Mouse (Mus musculus): ENCODE measurements at regions not wholly inside any gene's neighbourhood (a gene's known extent, or its start where the extent isn't known, plus 50 kb on each side); places are given as distances from the start of the nearest gene placed in this dataset.
"Not testable (repeated sequence)": the region's sequence is repeated elsewhere in the genome, so short reads cannot be mapped to it uniquely, and the experiment has no call there.

DNA sequence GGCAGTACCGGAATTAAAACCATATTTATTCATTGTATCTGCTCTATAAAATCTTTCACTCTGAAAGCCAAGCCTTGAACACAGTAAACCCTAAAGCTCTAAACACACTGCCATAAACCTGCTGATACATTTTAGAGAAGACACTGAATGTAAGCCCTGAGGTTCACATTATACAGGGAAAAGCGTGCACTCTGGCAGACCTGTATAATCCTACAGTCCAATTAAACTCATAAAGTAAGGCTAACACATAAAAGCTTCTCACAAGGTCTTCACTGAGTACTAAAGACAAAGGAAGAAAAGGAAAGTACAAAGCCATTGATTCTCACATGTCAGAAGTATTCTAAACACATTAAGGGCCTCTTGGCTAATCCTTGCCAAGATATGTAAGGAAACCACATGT lies 302.8 kb downstream of the Cylc2 start:
- DNase-seq (ENCODE audit: low spot score in 2 of 2) = no peak

DNA sequence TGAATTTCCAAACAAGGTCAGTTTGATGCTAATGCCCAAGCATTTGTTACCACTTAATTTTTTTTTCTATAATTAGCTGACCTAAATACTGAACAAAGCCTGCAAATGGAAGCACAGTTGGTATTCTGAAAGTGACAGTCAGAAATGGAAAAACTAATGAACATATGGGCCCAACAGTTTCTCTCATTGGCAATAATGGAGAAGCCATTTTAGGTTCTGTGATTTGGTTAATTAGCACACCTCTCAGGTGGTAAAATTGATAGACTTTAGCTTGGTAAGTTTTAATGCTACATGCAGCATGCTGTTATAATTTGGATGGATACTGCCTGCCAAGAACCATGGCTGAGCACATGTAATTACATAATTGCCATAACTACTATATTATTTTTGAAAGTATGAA lies 303.3 kb downstream of the Cylc2 start:
- no peak for DNase-seq (ENCODE audit: low spot score in 2 of 2)

DNA sequence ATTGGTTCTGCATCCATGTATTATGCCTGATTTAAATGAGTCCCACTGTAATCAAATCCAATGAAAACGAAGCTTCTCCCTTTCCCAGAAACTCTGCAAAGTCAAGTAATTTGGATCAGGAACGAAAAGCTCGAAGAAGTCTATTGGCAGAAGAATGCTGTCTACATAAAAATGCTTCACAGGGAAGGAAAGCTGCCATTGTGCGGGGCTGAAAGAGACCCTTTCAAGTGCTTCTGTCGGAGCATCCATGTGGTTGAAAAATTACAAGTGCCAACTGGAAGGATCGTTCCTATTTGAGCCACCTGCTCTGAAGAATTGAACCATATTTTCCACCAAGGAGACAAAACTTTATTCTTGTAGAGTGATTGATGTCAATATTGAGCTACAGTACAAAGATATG lies 328.9 kb downstream of the Cylc2 start:
- no peak for DNase-seq (ENCODE audit: low spot score in 2 of 2)

DNA sequence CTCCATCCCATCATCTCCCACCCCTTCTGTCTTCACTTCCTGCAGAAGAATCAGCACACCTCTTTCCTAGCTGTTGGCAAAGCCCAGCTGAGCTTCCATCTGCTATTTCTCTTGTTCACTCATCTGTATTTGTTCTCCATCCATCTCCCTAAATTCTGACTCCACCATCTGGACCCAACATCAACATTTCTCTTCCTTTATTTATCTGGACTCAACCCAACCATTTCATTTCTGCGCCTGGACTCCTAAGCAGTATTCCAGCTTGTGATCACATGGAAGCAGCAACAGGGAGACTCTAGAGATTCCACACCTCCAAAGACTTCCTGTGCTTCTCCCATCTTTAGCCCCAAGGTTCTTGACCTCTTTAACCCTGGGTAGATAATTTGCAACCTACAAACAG lies 343.2 kb downstream of the Cylc2 start:
- no peak for DNase-seq (ENCODE audit: low spot score in 2 of 2)

DNA sequence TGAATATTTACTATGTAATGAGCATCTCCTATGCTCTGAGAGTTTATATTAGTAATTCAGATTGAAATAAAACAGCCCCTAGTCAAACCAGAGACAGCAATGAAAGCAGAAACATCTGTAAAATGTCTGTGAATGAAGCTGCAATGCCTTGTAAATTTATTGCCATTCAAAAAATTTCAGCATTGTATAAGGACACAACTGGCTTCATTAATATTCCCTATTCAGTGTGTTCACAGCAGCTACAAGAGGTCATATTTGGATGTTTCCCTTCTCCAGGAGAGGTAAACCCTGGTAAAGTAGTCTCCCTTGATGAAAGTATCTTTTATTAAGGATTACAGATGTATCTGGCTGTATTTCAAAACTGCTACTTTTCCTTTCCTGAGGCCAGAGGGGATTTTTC lies 343.6 kb downstream of the Cylc2 start:
- DNase-seq (ENCODE audit: low spot score in 2 of 2) = no peak

DNA sequence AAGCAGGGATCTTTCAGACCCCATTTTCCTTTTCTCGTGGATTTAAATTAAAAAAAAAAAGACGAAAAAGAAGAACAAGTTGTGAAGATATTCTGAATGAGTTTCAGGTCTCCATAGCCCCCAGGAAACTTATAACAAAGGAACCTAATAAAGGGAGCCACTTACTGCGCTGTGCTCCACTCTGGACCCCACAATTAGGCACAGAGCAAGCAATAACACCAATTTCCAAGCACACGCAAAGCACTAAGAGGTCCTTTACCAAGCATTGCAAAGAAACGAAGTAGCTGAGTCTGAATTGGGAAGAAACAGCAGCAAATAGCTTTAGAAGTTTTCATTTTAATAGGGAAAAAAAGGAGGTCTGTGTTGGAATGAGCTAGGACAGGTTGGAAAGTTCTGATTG lies 345.9 kb downstream of the Cylc2 start:
- DNase-seq (ENCODE audit: low spot score in 2 of 2) = no peak

DNA sequence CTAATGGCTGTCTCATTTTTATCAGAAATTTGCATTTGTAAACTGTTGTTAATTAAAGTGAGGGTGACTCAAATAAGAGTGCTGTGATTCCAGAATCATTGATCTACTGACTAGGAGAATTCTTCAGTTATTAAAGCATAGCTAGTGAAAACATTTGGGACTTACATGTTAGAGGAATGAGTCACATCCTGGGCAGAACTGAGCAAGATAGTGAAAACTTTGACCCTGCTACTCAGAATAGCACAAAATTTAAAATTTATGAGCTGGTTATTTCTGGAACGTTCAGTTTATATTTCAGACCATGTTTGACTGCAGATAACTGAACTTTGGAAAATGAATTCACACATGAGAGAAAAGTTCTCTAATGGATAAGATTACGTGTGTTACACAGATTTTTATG lies 360.0 kb downstream of the Cylc2 start:
- DNase-seq (ENCODE audit: low spot score in 2 of 2) = no peak

DNA sequence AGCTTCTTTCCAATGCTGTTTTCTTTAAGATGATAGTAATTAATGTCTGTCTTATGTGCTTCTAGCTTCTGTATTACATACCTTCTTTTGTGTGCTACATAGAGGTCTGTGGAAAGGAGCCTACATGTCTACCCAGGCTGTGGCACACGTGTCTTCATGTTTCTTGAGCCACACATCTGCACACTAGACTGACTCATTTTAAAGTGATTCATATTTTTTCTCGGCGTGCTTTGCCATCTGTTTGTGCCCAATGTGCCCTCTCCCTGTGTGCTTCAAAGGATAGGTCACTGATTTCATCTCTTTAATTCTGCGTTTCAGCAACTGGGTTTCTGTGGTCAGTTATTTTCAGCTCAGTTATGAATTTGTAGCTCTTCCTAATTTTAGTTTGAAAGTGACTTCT lies 377.6 kb downstream of the Cylc2 start:
- DNase-seq (ENCODE audit: low spot score in 2 of 2) = no peak

DNA sequence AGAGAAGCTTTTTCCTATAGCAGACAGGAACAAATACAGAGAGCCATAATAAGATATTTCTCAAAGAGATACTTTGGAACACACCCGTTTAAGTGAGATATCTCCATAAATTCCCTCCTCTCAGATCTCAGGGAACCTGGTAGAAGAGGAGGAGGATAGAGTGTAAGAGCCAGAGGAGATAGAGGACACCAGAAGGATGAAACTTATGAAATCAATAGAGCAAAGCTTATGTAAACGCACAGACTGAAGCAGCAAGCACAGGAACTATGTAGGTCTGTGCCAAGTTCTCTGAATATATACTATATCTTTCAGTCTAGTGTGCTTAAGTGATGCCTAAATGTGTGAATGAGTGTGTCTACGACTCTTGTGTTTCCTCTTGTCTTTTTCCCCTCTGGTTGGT lies 381.4 kb downstream of the Cylc2 start:
- DNase-seq (ENCODE audit: low spot score in 2 of 2) = no peak

DNA sequence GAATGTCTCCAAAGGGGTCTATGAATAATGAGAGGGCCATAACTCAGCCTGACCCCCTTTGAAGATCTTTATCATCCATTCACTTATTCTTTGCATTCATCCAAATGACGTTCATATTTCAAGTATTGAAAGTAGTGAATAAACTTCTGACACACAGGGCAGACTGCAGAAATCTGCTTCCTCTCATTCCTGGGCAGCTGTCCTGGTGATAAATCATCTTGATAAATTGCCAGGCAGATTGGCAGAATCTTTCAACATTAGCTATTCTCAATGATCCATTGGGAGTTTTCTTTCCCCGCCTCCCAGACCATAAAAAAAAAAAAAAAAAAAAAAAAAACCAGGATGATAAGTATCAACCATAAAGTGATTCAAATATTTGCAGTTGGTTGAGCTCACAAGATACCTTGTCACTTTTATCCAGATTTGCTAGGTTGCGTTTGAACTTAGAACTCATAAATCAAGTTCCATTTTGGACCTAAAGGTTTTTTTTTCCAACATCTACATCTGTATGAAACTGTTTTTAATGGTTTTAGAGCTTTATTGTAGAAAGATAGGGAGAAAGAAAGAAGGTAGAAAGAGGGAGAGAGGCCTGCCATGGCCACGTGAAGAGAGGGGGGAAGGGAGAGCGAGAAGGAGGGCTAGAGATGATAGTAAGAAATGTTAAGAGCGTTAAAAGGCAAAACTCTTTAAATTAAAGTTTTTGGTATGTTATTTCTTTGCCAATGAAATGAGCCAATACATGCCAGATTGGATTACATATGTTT lies 383.7 kb downstream of the Cylc2 start:
- DNase-seq (ENCODE audit: low spot score in 2 of 2) = no peak

DNA sequence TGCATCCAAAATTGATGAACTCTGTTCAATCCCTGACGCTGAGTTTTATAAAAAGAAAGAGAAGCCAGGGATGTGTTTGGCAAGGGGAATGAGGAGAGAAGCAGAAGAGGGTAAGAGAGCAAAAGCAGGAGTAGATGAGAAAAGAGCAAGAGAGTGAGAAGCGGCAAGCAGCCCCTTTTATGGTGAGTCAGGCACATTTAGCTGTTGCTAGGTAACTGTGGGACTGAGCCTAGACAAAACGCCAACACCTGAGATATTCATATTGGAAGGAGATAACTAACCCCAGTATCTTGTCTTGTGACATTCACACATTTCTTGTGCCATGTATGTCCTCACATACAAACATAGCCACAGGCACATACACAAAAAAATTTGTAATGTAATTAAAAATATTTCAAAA lies 410.8 kb downstream of the Cylc2 start:
- no peak for DNase-seq (ENCODE audit: low spot score in 2 of 2)

DNA sequence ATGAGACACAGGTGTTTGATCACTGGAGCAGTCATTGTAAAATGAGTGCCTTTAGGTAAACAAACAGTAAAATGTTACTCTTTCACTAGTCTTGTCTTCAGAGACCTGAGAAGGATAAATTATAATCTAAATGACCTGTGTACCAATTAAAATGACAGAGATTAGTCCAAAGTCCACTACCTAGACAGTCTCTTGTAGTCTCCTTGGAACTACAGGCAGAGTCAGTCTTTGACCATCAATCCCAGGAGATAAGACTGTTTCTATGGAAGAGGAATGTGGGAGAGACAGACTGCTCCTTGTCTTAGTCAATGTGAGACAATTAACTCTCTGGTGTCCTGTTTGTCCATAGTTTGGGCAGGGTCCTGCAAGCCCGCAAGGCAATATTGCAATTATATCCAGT lies 417.0 kb downstream of the Cylc2 start:
- no peak for DNase-seq (ENCODE audit: low spot score in 2 of 2)

DNA sequence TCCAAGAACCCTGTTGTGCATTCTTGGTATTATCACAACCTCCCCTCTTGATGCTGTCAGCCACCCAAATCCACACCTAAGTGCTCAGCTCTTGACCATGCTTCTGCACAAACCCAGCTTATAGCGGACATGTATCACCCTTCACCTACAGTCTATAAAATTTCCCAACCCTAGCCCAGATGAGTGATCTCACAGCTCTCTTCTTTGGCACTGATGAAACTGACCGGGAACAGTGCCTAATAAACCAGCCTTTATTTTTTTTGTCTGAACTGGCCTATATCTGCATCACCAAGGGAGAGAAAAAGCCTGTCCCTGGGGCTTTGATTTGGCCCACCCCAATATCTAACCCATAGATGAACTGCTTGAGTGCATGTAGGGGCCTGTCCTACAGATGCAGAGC lies 440.8 kb downstream of the Cylc2 start:
- no peak for DNase-seq (ENCODE audit: low spot score in 2 of 2)

DNA sequence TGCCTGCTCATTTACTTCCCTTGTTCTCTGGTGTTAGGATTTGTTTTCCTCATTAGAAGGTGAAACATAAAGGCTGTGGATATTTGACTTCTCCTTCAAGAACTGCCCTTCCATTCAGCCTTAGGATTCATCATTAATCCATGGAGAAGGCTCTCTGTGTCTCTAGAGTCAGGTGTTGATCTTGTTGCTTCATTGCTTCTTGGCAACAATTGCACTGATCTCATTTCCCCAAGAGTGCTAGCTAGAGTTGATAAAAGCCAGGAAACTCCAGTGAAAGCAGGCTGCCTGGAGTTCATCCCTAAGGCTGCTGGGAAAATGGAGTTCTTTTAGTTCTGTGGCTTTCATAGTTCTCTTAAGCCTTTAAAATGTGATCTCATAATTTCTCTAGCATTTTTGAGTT lies 441.8 kb downstream of the Cylc2 start:
- DNase-seq (ENCODE audit: low spot score in 2 of 2) = no peak

DNA sequence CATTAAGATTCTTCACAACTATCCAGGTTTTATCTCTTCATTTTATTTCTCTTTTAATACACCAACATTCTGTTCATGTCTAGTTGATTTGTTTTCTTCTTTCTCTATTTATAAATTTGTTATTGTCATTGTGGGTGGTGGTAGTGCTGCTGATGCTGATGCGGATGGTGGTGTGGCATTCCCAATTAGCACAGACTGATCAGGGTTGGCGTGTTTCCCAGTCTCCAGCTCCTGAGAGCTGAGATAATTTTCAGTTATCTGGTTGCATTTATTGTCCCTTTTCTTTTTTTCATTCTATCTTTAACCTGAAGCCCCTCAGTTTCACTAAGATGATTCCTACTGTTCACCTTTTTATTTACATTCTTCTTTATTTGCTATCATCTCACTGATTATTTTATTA lies 455.0 kb downstream of the Cylc2 start:
- DNase-seq (ENCODE audit: low spot score in 2 of 2) = peak; percentile 38 to 57

DNA sequence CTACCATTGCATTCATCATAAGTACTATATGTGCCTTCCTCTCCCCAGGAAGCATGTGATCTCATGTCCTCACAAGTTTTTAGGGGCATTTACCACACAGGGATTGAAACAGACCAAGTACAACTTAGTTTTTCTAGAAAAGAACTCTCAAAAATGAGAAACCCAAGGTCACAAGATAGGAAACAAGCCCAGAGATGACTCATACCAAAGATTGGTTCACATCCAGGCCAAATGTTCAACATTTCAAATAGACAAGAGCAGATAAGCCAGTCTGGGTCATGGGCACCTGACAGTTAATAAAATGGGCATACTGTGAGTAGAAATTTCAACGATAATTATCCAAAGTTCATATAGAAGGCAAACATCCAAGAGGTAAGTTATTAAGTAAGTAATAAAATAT lies 457.9 kb downstream of the Cylc2 start:
- DNase-seq (ENCODE audit: low spot score in 2 of 2) = no peak

DNA sequence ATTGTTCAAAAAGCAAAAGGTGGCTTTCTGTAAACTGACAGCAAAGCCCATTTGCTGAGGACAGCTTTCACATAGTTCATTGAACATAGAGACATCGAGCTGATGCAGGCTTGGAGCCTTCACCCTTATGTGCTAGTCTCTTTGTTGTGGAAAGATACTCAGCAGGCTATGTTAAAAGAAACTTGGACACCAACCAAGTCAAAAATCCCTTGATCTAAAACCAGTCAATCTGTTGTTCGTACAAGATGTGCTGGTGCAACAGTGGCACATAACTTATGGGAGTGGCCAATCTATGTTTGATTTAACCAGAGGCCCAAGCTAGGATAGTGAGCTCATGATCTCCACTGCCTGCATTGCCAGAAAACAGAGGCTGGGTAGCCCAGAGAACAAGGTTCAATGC lies 462.6 kb downstream of the Cylc2 start:
- no peak for DNase-seq (ENCODE audit: low spot score in 2 of 2)

DNA sequence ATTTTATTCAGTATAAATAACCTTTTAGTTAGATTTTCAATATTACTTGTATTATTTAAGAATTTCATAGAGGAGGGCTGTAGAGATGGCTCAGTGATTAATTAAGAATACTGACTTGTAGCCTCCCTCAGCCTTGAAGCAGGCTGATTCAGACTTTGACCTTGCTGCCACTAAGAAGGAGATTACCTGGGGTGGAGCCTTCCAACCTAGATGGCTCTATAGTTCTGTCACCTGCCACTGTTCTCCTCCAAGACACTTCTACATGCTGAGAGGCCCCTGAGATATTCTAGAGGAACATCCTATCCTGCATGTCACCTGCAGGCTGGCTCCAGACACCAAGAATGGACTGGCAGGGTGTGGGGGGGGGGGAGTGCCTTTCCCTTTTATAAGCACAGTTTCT lies 466.9 kb downstream of the Cylc2 start:
- not testable (repeated sequence) for DNase-seq (ENCODE audit: low spot score in 2 of 2)

DNA sequence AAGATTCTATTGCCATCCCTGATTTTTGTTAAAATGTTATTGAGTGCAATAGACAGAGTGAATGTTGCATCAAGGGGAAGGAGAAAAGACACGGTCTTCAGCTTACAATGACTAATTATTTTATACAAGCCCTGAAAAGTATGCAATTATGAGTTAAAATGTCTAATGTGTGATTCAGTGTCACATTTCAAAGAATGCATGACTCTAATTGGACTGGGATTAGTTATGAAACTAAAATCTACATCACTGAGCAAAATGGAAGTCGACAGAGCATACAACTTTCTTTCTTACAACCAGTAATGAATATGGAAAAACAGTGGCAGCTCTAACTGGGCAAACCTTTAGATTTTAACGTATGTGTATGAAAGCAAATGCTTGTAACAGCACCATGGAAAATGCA lies 470.2 kb downstream of the Cylc2 start:
- no peak for DNase-seq (ENCODE audit: low spot score in 2 of 2)
